Mouse (Mus musculus) intestine, embryonic 16.5 days (tissue): Measurements from ENCODE around the gene Sema4g. TPM values are rescaled to one million over a fixed set of nuclear protein-coding genes. Genes with fewer than 3 reads are reported as not detected.
A peak's percentile ranks its signal among the peaks of the same experiment; 100 is the strongest.

Source experiments
- ATAC-seq: fragments of 200-750 bp; cut with Nextera tagmentation; 2 replicates; pipeline ENCODE4 v1.8.0; 2017; ENCODE audit warnings: moderate TSS enrichment, moderate library complexity
- H3K27ac ChIP-seq: fragments of 300-500 bp; sonication (generic); 2 replicates; pipeline ENCODE4 v1.5.1; 2014; ENCODE audit warnings: mild to moderate bottlenecking, low read length
- H3K27me3 ChIP-seq: fragments of 300-500 bp; sonication (generic); replicated peaks from 2 replicates; pipeline ENCODE4 v1.6.1; 2014; ENCODE audit warnings: low read length, control low read depth, mixed read lengths; ENCODE audit not compliant: control insufficient read depth, insufficient read depth
- H3K36me3 ChIP-seq: fragments of 300-500 bp; sonication (generic); 2 replicates; pipeline ENCODE4 v1.6.1; 2014; ENCODE audit warnings: low read length, control low read depth; ENCODE audit not compliant: control insufficient read depth, insufficient read depth
- H3K4me1 ChIP-seq: fragments of 300-500 bp; sonication (generic); 2 replicates; pipeline ENCODE4 v1.6.1; 2014; ENCODE audit warnings: low read length, control low read depth, mixed read lengths; ENCODE audit not compliant: control insufficient read depth, insufficient read depth
- H3K4me2 ChIP-seq: fragments of 300-500 bp; sonication (generic); 2 replicates; pipeline ENCODE4 v1.6.1; 2014; ENCODE audit warnings: low read depth, low read length, control low read depth
- H3K4me3 ChIP-seq: fragments of 300-500 bp; sonication (generic); 2 replicates; pipeline ENCODE4 v1.5.1; 2014; ENCODE audit warnings: mild to moderate bottlenecking, low read length
- H3K9ac ChIP-seq: fragments of 300-500 bp; sonication (generic); 2 replicates; pipeline ENCODE4 v1.6.1; 2014; ENCODE audit warnings: low read depth, low read length
- H3K9me3 ChIP-seq: fragments of 300-500 bp; sonication (generic); 2 replicates; pipeline ENCODE4 v1.6.1; 2016; ENCODE audit warnings: low read length, control low read depth; ENCODE audit not compliant: control insufficient read depth
- WGBS: fragments of 180-500 bp; shearing (Covaris S2); extraction: QIAGEN DNeasy Blood & Tissue Kit; methylation state at CpG from one replicate; pipeline ENCODE4 v1.1.7; 2014; 5-methylcytosine and 5-hydroxymethylcytosine counted together
- polyA plus RNA-seq: library from polyadenylated mRNA; unstranded; fragments of >200 nt; fragmentation: Nextera tagmentation; extraction: Ambion mirVana; gene quantifications from 2 replicates; pipeline ENCODE4 v1.2.1, GENCODE M21; 2015

Sema4g gene
- polyA plus RNA-seq, 1 experiment from 2014 or later: 21.1 TPM

GRCm38 (mm10) chr19:44984420-44984819 lies 4.5 kb upstream of the Sema4g start:
- ATAC-seq: no peak
- Histone ChIP-seq H3K27ac (peak overlapping the region; percentile 88), H3K27me3 (no peaks in the 10 kb centered on the region), H3K9ac (no peak overlapping the region), H3K4me1 (peaks cover 28% of the 10 kb centered on the region), H3K4me2 (no peak overlapping the region), H3K4me3 (no peak overlapping the region), H3K36me3 (peaks cover 8% of the 10 kb centered on the region; the same call in 1 of the 2 replicates), H3K9me3 (no peaks in the 10 kb centered on the region)
- 90% methylated on average over 4 of the region's 4 CpGs for WGBS

GRCm38 (mm10) chr19:44985159-44985988 lies 3.5 kb upstream of the Sema4g start:
- H3K4me2 ChIP-seq: no peak overlapping the region
- H3K27ac ChIP-seq: peak overlapping the region; percentile 88
- WGBS: 44% methylated on average over 5 of the region's 5 CpGs

GRCm38 (mm10) chr19:44987004-44987403 lies 1.9 kb upstream of the Sema4g start:
- peak overlapping the region; percentile 37; the same call in 1 of the 2 replicates for H3K9ac ChIP-seq
- no peaks in the 10 kb centered on the region for H3K27me3 ChIP-seq
- H3K9me3 ChIP-seq: no peaks in the 10 kb centered on the region
- H3K27ac ChIP-seq: peak overlapping the region; percentile 88
- H3K4me1 ChIP-seq: peaks cover 28% of the 10 kb centered on the region
- no peaks in the 10 kb centered on the region for H3K36me3 ChIP-seq
- WGBS: 64% methylated on average over 6 of the region's 6 CpGs
- no peak overlapping the region for H3K4me3 ChIP-seq
- no peak for ATAC-seq
- no peak overlapping the region for H3K4me2 ChIP-seq

More at GRCm38 (mm10) chr19:44985159-44985988, 3.5 kb upstream of the Sema4g start:
- Histone ChIP-seq H3K9ac (no peak overlapping the region), H3K9me3 (no peaks in the 10 kb centered on the region), H3K27me3 (no peaks in the 10 kb centered on the region), H3K4me1 (peaks cover 31% of the 10 kb centered on the region), H3K4me3 (no peak overlapping the region), H3K36me3 (peaks cover 8% of the 10 kb centered on the region; the same call in 1 of the 2 replicates)
- ATAC-seq: peak; percentile 66

- Histone ChIP-seq H3K9ac (no peak overlapping the region; the same call in 1 of the 2 replicates), H3K27ac (peak overlapping the region; percentile 97), H3K36me3 (no peaks in the 10 kb centered on the region), H3K4me3 (no peak overlapping the region), H3K4me2 (peak overlapping the region; percentile 97; the same call in 1 of the 2 replicates), H3K4me1 (peaks cover 28% of the 10 kb centered on the region), H3K9me3 (no peaks in the 10 kb centered on the region), H3K27me3 (no peaks in the 10 kb centered on the region)
- ATAC-seq: no peak
- WGBS: 56% methylated on average over 6 of the region's 6 CpGs
These were observed 1.1 kb upstream of the Sema4g start for GRCm38 (mm10) chr19:44987851-44988250.

GRCm38 (mm10) chr19:44988321-44988720 lies 580 bp upstream of the Sema4g start:
- WGBS: 29% methylated on average over 9 of the region's 9 CpGs
- Histone ChIP-seq H3K9me3 (no peaks in the 10 kb centered on the region), H3K27me3 (no peaks in the 10 kb centered on the region), H3K9ac (peak overlapping the region; percentile 90), H3K27ac (peak overlapping the region; percentile 97), H3K36me3 (no peaks in the 10 kb centered on the region), H3K4me2 (peak overlapping the region; percentile 97), H3K4me1 (peaks cover 27% of the 10 kb centered on the region), H3K4me3 (peak overlapping the region; percentile 82)
- ATAC-seq: no peak

GRCm38 (mm10) chr19:44989567-44990495 lies 930 bp downstream of the Sema4g start:
- H3K27ac ChIP-seq: peak overlapping the region; percentile 97
- no peaks in the 10 kb centered on the region for H3K27me3 ChIP-seq
- H3K36me3 ChIP-seq: no peaks in the 10 kb centered on the region
- peak overlapping the region; percentile 82 for H3K4me3 ChIP-seq
- H3K4me2 ChIP-seq: peak overlapping the region; percentile 97
- WGBS: 7% methylated on average over 22 of the region's 22 CpGs
- no peak for ATAC-seq
- H3K4me1 ChIP-seq: peaks cover 20% of the 10 kb centered on the region
- H3K9ac ChIP-seq: peak overlapping the region; percentile 90
- no peaks in the 10 kb centered on the region for H3K9me3 ChIP-seq

- H3K9me3 ChIP-seq: no peaks in the 10 kb centered on the region
- H3K36me3 ChIP-seq: no peaks in the 10 kb centered on the region
- H3K27ac ChIP-seq: peak overlapping the region; percentile 97
- peak; percentile 82 for ATAC-seq
- H3K4me1 ChIP-seq: peaks cover 20% of the 10 kb centered on the region
- peak overlapping the region; percentile 82 for H3K4me3 ChIP-seq
- 67% methylated on average over 8 of the region's 8 CpGs for WGBS
- peak overlapping the region; percentile 97 for H3K4me2 ChIP-seq
- peak overlapping the region; percentile 90 for H3K9ac ChIP-seq
- H3K27me3 ChIP-seq: no peaks in the 10 kb centered on the region
These were observed 2.1 kb downstream of the Sema4g start for GRCm38 (mm10) chr19:44991031-44991430.

GRCm38 (mm10) chr19:44992246-44992645 lies 3.3 kb downstream of the Sema4g start:
- Histone ChIP-seq H3K9me3 (no peaks in the 10 kb centered on the region), H3K27me3 (no peaks in the 10 kb centered on the region), H3K4me3 (no peak overlapping the region), H3K4me2 (0 out of 2 replicates have a peak overlapping the region, but pooled peaks have one; percentile 97), H3K27ac (no peak overlapping the region), H3K4me1 (peaks cover 15% of the 10 kb centered on the region), H3K36me3 (no peaks in the 10 kb centered on the region), H3K9ac (no peak overlapping the region)
- 52% methylated on average over 7 of the region's 7 CpGs for WGBS
- no peak for ATAC-seq

GRCm38 (mm10) chr19:44992712-44993111 lies 3.8 kb downstream of the Sema4g start:
- no peak overlapping the region for H3K9ac ChIP-seq
- ATAC-seq: no peak
- H3K36me3 ChIP-seq: peaks cover 3% of the 10 kb centered on the region; the same call in 1 of the 2 replicates
- 61% methylated on average over 7 of the region's 7 CpGs for WGBS
- H3K4me1 ChIP-seq: peaks cover 10% of the 10 kb centered on the region
- H3K4me2 ChIP-seq: no peak overlapping the region
- no peaks in the 10 kb centered on the region for H3K9me3 ChIP-seq
- no peak overlapping the region for H3K4me3 ChIP-seq
- no peaks in the 10 kb centered on the region for H3K27me3 ChIP-seq
- no peak overlapping the region; the same call in 1 of the 2 replicates for H3K27ac ChIP-seq
